Mouse (Mus musculus) olfactory bulb, adult 2 months (tissue): ENCODE data around the gene Il22ra1.

Experiments
- CTCF ChIP-seq: fragments of 200-500 bp; IDR thresholded peaks from 2 replicates; pipeline ENCODE4 v1.5.1; 2012; ENCODE audit warnings: low read depth, mild to moderate bottlenecking, low read length, moderate library complexity; ENCODE audit not compliant: insufficient read depth
- POLR2A ChIP-seq: fragments of 200-500 bp; IDR thresholded peaks from 2 replicates; pipeline ENCODE4 v1.6.1; 2012; ENCODE audit warnings: mild to moderate bottlenecking, low read depth, low read length, moderate library complexity; ENCODE audit not compliant: insufficient read depth

DNA sequence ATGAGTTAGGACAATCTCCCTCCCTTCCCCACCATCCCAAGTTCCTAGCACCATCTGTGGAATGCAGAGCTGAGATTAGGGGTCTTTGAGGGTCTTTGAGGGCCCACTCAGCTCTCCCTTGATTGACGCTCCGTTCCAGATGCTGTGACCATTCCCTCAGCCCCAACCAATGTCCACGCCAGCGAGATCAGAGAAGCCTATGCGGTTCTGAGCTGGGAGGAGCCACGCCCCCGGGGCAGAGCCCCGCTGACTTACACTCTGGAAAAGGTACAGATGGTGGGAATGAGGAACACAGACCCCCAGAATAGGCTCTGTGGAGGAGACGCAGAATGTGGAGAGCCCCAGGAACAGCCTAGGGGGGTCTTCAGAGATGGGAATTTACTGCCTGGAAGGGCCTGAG lies 51.7 kb downstream of the Il22ra1 start:
- TF ChIP-seq CTCF (no peak), POLR2A (no peak)
